Mouse (Mus musculus) G1E (cell line): ENCODE data around the gene Fgfr3.

Source experiments
- CTCF ChIP-seq: IDR thresholded peaks from 2 replicates; pipeline ENCODE4 v1.5.1; 2012; ENCODE audit warnings: low read depth, low read length, inconsistent platforms, mixed read lengths
- GATA1 ChIP-seq: IDR thresholded peaks from 2 replicates; pipeline ENCODE4 v1.6.1; 2012; ENCODE audit warnings: borderline replicate concordance, low read length, inconsistent platforms, mixed read lengths
- GATA2 ChIP-seq: IDR thresholded peaks from 2 replicates; pipeline ENCODE4 v1.6.1; 2012; ENCODE audit warnings: low read depth, low read length, inconsistent platforms, borderline replicate concordance
- POLR2AphosphoS5 ChIP-seq: IDR thresholded peaks from 2 replicates; pipeline ENCODE4 v1.6.1; 2012; ENCODE audit warnings: low read depth, low read length, inconsistent platforms; ENCODE audit not compliant: insufficient replicate concordance
- TAL1 ChIP-seq: conservative IDR thresholded peaks from 2 replicates; pipeline ENCODE4 v1.6.1; 2012; ENCODE audit warnings: low read depth, low read length, inconsistent platforms, mixed read lengths

GRCm38 (mm10) chr5:33707163-33707562, 14.3 kb upstream of the Fgfr3 start:
- TF ChIP-seq CTCF (no peak), TAL1 (no peak), GATA1 (no peak), GATA2 (no peak), POLR2AphosphoS5 (no peak)
